Mouse (Mus musculus): ENCODE measurements around the gene Msh4. TPM values are rescaled to one million over a fixed set of nuclear protein-coding genes. Genes with fewer than 3 reads are reported as not detected.

Msh4 gene
- total and polyA plus RNA-seq, 3 experiments = 0.14 to 0.42 (median 0.16) TPM

DNA sequence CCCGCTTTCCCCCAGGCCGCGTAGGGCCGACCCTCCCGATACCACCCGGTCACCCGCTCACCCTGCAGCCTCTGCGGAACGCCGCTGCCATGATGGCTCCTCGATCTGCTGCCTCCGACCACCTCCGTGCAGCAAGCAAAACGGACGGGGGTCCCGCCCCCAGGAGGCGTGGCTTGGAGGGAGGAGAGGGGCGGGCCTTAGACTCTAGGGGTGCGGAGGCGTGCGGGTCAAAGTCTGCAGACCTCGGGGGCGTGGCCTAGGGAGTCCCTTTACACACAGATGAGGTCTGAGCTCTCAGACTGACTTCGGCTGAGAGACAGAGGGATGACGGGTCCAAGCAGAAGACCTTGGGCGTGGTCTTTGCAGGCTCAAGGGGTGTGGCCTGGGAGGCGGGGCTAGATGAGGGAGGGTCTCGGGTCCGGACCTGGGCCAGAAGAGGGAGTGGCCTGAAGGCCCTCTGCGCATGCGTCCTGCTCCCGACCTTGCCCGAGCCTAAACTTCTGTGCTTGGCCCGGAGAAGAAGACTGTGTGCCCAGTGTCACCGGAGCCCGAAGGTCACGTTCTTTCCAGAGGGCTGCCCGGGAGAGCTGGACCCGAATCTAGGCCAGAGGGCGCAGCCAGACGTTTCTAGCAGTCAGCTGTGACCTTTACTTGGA, 38.5 kb upstream of the Msh4 start, which contains the start of gene Acadm:
Acadm (minus strand) TSS at position 298 of the 656 bp plus-strand sequence.
- dilution Hi-C loops (cut with MboI; ENCODE audit: extremely low pct_ligation_motif_present, extremely low pct_unique_long_range_greater_than_20kb, low sequenced_read_pairs) (no loop called here), in situ Hi-C loops (cut with MboI; ENCODE audit: low pct_ligation_motif_present, low pct_unique_long_range_greater_than_20kb, low sequenced_read_pairs) (no loop called here)

DNA sequence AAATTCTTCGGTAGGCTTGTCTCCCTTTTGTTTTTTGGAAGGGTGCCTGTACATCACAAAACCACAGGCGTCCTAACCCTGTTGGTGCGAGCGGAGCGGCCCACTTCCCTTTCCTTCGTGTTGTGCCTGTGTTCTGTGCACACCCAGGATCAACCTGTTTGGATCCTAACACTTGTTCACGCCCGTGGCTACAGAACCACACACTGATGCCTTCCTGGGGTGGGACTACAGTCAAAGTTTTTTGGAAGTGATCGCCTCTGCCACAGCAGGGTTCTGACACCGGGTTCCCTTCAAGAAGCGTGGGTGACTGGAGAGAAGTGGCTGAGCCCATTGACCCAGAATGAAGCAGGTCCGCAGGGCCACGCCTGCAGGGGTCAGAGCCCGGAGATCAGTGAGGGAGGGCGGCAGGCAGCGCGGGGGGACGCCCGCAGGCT, 38.0 kb upstream of the Msh4 start:
- Histone ChIP-seq H3K4me3 (replicated peaks in 1 of 3; ENCODE audit: low read depth in 2 of 3, low read length in 2 of 3, poor library complexity in 1 of 3) (peak overlapping the region; percentile 69 to 92 (median 75)), H3K9ac (ENCODE audit: insufficient read depth, low read depth) (peak overlapping the region; percentile 47), H3K27ac (ENCODE audit: insufficient read depth, low read depth) (peak overlapping the region; percentile 3; the same call in 1 of the 2 replicates), H3K4me2 (ENCODE audit: insufficient read depth, low read depth, poor library complexity, severe bottlenecking) (peak overlapping the region; percentile 66), H3K9me3 (replicated peaks; ENCODE audit: low read length) (no peaks in the 10 kb centered on the region), H3K4me1 (ENCODE audit: control insufficient read depth in 1 of 2, insufficient read depth in 2 of 2) (peaks cover 2 to 41% of the 10 kb centered on the region in 2 experiments; a peak in 2 of 4 replicates), H3K27me3 (replicated peaks) (peaks cover 1% of the 10 kb centered on the region), H3K36me3 (replicated peaks in 1 of 2; ENCODE audit: control insufficient read depth in 1 of 2, insufficient read depth in 1 of 2, low read length in 1 of 2) (peaks cover 12 to 31% of the 10 kb centered on the region in 2 experiments), H3K79me2 (replicated peaks; ENCODE audit: control insufficient read depth, extremely low read depth, insufficient read depth, poor library complexity, severe bottlenecking) (peaks cover 13% of the 10 kb centered on the region)
- in situ Hi-C loops (cut with MboI; ENCODE audit: low pct_ligation_motif_present, low pct_unique_long_range_greater_than_20kb, low sequenced_read_pairs) = no loop called here
- dilution Hi-C loops (cut with MboI; ENCODE audit: extremely low pct_ligation_motif_present, extremely low pct_unique_long_range_greater_than_20kb, low sequenced_read_pairs) = no loop called here
- peak; percentile 74 for DNase-seq (ENCODE audit: extremely low read depth)
- TF ChIP-seq MYC (IDR thresholded peaks at IDR 0.05; ENCODE audit: low read depth, low read length) (0 out of 2 replicates have a peak, but pooled peaks have one; percentile 45), TBP (conservative IDR thresholded peaks at IDR 0.05; ENCODE audit: low read depth, low read length) (no peak; the same call in 1 of the 2 replicates), E2F4 (IDR thresholded peaks at IDR 0.05; ENCODE audit: insufficient replicate concordance, low read depth, low read length) (no peak), JUND (conservative IDR thresholded peaks at IDR 0.05; ENCODE audit: low read depth, low read length) (no peak), IRF4 (IDR thresholded peaks at IDR 0.05; ENCODE audit: low read depth, low read length) (peak; percentile 56; the same call in 1 of the 2 replicates), EP300 (IDR thresholded peaks at IDR 0.05; ENCODE audit: low read length) (peak; percentile 56), ZKSCAN1 (IDR thresholded peaks at IDR 0.05; ENCODE audit: borderline replicate concordance, low read depth, low read length) (no peak), ZC3H11A (IDR thresholded peaks at IDR 0.05; ENCODE audit: low read depth, low read length) (no peak), USF2 (conservative IDR thresholded peaks at IDR 0.05; ENCODE audit: low read depth, low read length) (no peak), NELFE (IDR thresholded peaks at IDR 0.05; ENCODE audit: low read depth, low read length) (no peak), JUN (IDR thresholded peaks at IDR 0.05; ENCODE audit: insufficient read depth, low read depth, low read length) (no peak), MAFK (IDR thresholded peaks at IDR 0.05; ENCODE audit: insufficient replicate concordance, low read length) (no peak), MAX (IDR thresholded peaks at IDR 0.05; ENCODE audit: low read length) (peak; percentile 77), ELF1 (IDR thresholded peaks at IDR 0.05; ENCODE audit: low read depth, low read length) (0 out of 2 replicates have a peak, but pooled peaks have one; percentile 34), CHD2 (IDR thresholded peaks at IDR 0.05; ENCODE audit: low read length) (0 out of 2 replicates have a peak, but pooled peaks have one; percentile 9), SIN3A (IDR thresholded peaks at IDR 0.05; ENCODE audit: low read length) (peak; percentile 88), NRF1 (IDR thresholded peaks at IDR 0.05; ENCODE audit: low read depth, low read length) (no peak), MEF2A (IDR thresholded peaks at IDR 0.05; ENCODE audit: borderline replicate concordance, low read depth, low read length) (0 out of 2 replicates have a peak, but pooled peaks have one; percentile 31), KAT2A (IDR thresholded peaks at IDR 0.05; ENCODE audit: insufficient replicate concordance, low read length) (0 out of 2 replicates have a peak, but pooled peaks have one; percentile 56), MXI1 (IDR thresholded peaks at IDR 0.05; ENCODE audit: low read depth, low read length) (peak; percentile 93), UBTF (IDR thresholded peaks at IDR 0.05; ENCODE audit: low read depth, low read length) (peak; percentile 89)

More for the DNA sequence above, 38.5 kb upstream of the Msh4 start, which contains the start of gene Acadm:
- TF ChIP-seq UBTF (IDR thresholded peaks at IDR 0.05; ENCODE audit: low read depth, low read length) (peak; percentile 64; the same call in 1 of the 2 replicates), BHLHE40 (IDR thresholded peaks at IDR 0.05; ENCODE audit: low read depth, low read length) (peak; percentile 90), POLR2A (IDR thresholded peaks at IDR 0.05; ENCODE audit: low read depth, low read length) (peak; percentile 97), TBP (conservative IDR thresholded peaks at IDR 0.05; ENCODE audit: low read depth, low read length) (0 out of 2 replicates have a peak, but pooled peaks have one; percentile 39), SMC3 (IDR thresholded peaks at IDR 0.05; ENCODE audit: low read depth, low read length) (no peak; the same call in 1 of the 2 replicates), NELFE (IDR thresholded peaks at IDR 0.05; ENCODE audit: low read depth, low read length) (peak; percentile 88), CHD2 (IDR thresholded peaks at IDR 0.05; ENCODE audit: low read length) (no peak), MAFK (IDR thresholded peaks at IDR 0.05; ENCODE audit: insufficient replicate concordance, low read length) (no peak), USF1 (IDR thresholded peaks at IDR 0.05; ENCODE audit: low read depth, low read length) (no peak), MAZ (IDR thresholded peaks at IDR 0.05; ENCODE audit: low read depth, low read length) (0 out of 2 replicates have a peak, but pooled peaks have one; percentile 18), ZNF384 (IDR thresholded peaks at IDR 0.05; ENCODE audit: low read depth, low read length) (no peak), CHD1 (IDR thresholded peaks at IDR 0.05; ENCODE audit: low read depth, low read length) (no peak), TCF12 (IDR thresholded peaks at IDR 0.05; ENCODE audit: low read depth, low read length) (peak; percentile 86), MAX (IDR thresholded peaks at IDR 0.05; ENCODE audit: low read length) (no peak), POLR2AphosphoS2 (IDR thresholded peaks at IDR 0.05; ENCODE audit: low read depth, low read length) (peak; percentile 94), USF2 (conservative IDR thresholded peaks at IDR 0.05; ENCODE audit: low read depth, low read length) (no peak), MYC (IDR thresholded peaks at IDR 0.05; ENCODE audit: low read depth, low read length) (0 out of 2 replicates have a peak, but pooled peaks have one; percentile 23), SIN3A (IDR thresholded peaks at IDR 0.05; ENCODE audit: low read length) (no peak; the same call in 1 of the 2 replicates), JUN (IDR thresholded peaks at IDR 0.05; ENCODE audit: insufficient read depth, low read depth, low read length) (no peak), GABPA (IDR thresholded peaks at IDR 0.05; ENCODE audit: insufficient replicate concordance, low read depth, low read length) (no peak), NRF1 (IDR thresholded peaks at IDR 0.05; ENCODE audit: low read depth, low read length) (peak; percentile 99), RCOR1 (conservative IDR thresholded peaks at IDR 0.05; ENCODE audit: low read depth, low read length) (no peak), RAD21 (IDR thresholded peaks at IDR 0.05; ENCODE audit: low read depth, low read length) (no peak)
- Histone ChIP-seq H3K79me2 (replicated peaks; ENCODE audit: control insufficient read depth, extremely low read depth, insufficient read depth, poor library complexity, severe bottlenecking) (peaks cover 13% of the 10 kb centered on the region), H3K9ac (ENCODE audit: insufficient read depth, low read depth) (peak within 1 kb of the TSS; percentile 86), H3K27me3 (replicated peaks) (peaks cover 1% of the 10 kb centered on the region), H3K4me3 (replicated peaks in 1 of 3; ENCODE audit: low read depth in 2 of 3, low read length in 2 of 3, poor library complexity in 1 of 3) (peak within 1 kb of the TSS; percentile 69 to 92 (median 75)), H3K27ac (ENCODE audit: insufficient read depth, low read depth) (peak within 1 kb of the TSS; percentile 14; the same call in 1 of the 2 replicates), H3K36me3 (replicated peaks in 1 of 2; ENCODE audit: control insufficient read depth in 1 of 2, insufficient read depth in 1 of 2, low read length in 1 of 2) (peaks cover 10 to 26% of the 10 kb centered on the region in 2 experiments), H3K4me1 (ENCODE audit: control insufficient read depth in 1 of 2, insufficient read depth in 2 of 2) (peaks cover 2 to 41% of the 10 kb centered on the region in 2 experiments; a peak in 2 of 4 replicates), H3K4me2 (ENCODE audit: insufficient read depth, low read depth, poor library complexity, severe bottlenecking) (peak within 1 kb of the TSS; percentile 85), H3K9me3 (replicated peaks; ENCODE audit: low read length) (no peaks in the 10 kb centered on the region)
- DNase-seq (ENCODE audit: extremely low read depth) = peak; percentile 100
